Mouse (Mus musculus) forebrain, postnatal 0 days (tissue): ENCODE results near the gene Ubb. TPM values are rescaled to one million over a fixed set of nuclear protein-coding genes. Genes with fewer than 3 reads are reported as not detected.

ENCODE experiments used
- ATAC-seq: fragments of 200-750 bp; cut with Nextera tagmentation; 2 replicates; pipeline ENCODE4 v1.8.0; 2017; ENCODE audit warnings: mild to moderate bottlenecking, moderate library complexity
- DNase-seq: peaks from one replicate; pipeline ENCODE4 v3.0.0-alpha.2; 2015
- H3K27ac ChIP-seq: fragments of 300-500 bp; sonication (generic); 2 replicates; pipeline ENCODE4 v1.5.1; 2014; ENCODE audit warnings: low read depth, mild to moderate bottlenecking, antibody characterized with exemption, low read length, moderate library complexity, mixed read lengths
- H3K27me3 ChIP-seq: fragments of 300-500 bp; sonication (generic); 2 replicates; pipeline ENCODE4 v1.6.1; 2014; ENCODE audit warnings: mild to moderate bottlenecking, low read length, mixed read lengths; ENCODE audit not compliant: insufficient read depth
- H3K36me3 ChIP-seq: fragments of 300-500 bp; sonication (generic); 2 replicates; pipeline ENCODE4 v1.6.1; 2014; ENCODE audit warnings: mild to moderate bottlenecking, moderate library complexity; ENCODE audit not compliant: insufficient read depth
- H3K4me1 ChIP-seq: fragments of 300-500 bp; sonication (generic); 2 replicates; pipeline ENCODE4 v1.6.1; 2014; ENCODE audit warnings: antibody characterized with exemption; ENCODE audit not compliant: insufficient read depth
- H3K4me2 ChIP-seq: fragments of 300-500 bp; sonication (generic); 2 replicates; pipeline ENCODE4 v1.6.1; 2014; ENCODE audit warnings: low read depth, mild to moderate bottlenecking, moderate library complexity
- H3K4me3 ChIP-seq: fragments of 300-500 bp; sonication (generic); 2 replicates; pipeline ENCODE4 v1.5.1; 2014; ENCODE audit warnings: low read depth, low read length, mixed read lengths
- H3K9ac ChIP-seq: fragments of 300-500 bp; sonication (generic); 2 replicates; pipeline ENCODE4 v1.6.1; 2014; ENCODE audit warnings: mild to moderate bottlenecking
- H3K9me3 ChIP-seq: fragments of 300-500 bp; sonication (generic); 2 replicates; pipeline ENCODE4 v1.6.1; 2016; ENCODE audit warnings: low read length
- CTCF ChIP-seq: sonication (generic); IDR thresholded peaks from 2 replicates; pipeline ENCODE4 v1.5.1; 2016; ENCODE audit warnings: antibody characterized with exemption, control low read depth, low read depth
- whole genome bisulfite sequencing: fragments of 180-500 bp; shearing (Covaris S2); extraction: QIAGEN DNeasy Blood & Tissue Kit; methylation state at CpG from one replicate; pipeline ENCODE4 v1.1.7; 2014; 5-methylcytosine and 5-hydroxymethylcytosine counted together
- polyA plus RNA-seq: library from polyadenylated mRNA; unstranded; fragments of >200 nt; fragmentation: Nextera tagmentation; extraction: Ambion mirVana; gene quantifications from 2 replicates; pipeline ENCODE4 v1.2.1, GENCODE M21; 2015
- total RNA-seq: library from RNA; depleted of rRNA; stranded (reverse); fragments of >200 nt; gene quantifications from 2 replicates; pipeline ENCODE4 v1.2.3, GENCODE M21; 2014

The Ubb gene
- total and polyA plus RNA-seq, 2 experiments from 2014 or later: 1,190 to 4,663 TPM

GRCm38 (mm10) chr11:62583031-62583430 is 32.1 kb downstream of the Ubb start:
- H3K27me3 ChIP-seq: no peaks in the 10 kb centered on the region
- WGBS: 50% methylated on average over 6 of the region's 6 CpGs

GRCm38 (mm10) chr11:62584671-62585206 is 33.8 kb downstream of the Ubb start:
- WGBS: 86% methylated on average over 9 of the region's 9 CpGs
- ATAC-seq (no peak), DNase-seq (no peak)
- Histone ChIP-seq H3K27ac (no peak overlapping the region), H3K4me3 (no peak overlapping the region), H3K36me3 (peaks cover 18% of the 10 kb centered on the region; the same call in 1 of the 2 replicates), H3K27me3 (no peaks in the 10 kb centered on the region), H3K4me1 (no peaks in the 10 kb centered on the region), H3K9ac (no peak overlapping the region), H3K9me3 (no peaks in the 10 kb centered on the region), H3K4me2 (no peak overlapping the region)
- TF ChIP-seq CTCF: no peak

More at GRCm38 (mm10) chr11:62583031-62583430, 32.1 kb downstream of the Ubb start:
- DNase-seq: no peak
- Histone ChIP-seq H3K4me3 (no peak overlapping the region), H3K27ac (no peak overlapping the region), H3K4me1 (no peaks in the 10 kb centered on the region), H3K4me2 (no peak overlapping the region), H3K9me3 (no peaks in the 10 kb centered on the region), H3K36me3 (peaks cover 15% of the 10 kb centered on the region; the same call in 1 of the 2 replicates), H3K9ac (no peak overlapping the region)
- ATAC-seq: no peak
- TF ChIP-seq CTCF: no peak

- 84% methylated on average over 5 of the region's 5 CpGs for WGBS
- H3K27ac ChIP-seq: no peak overlapping the region
- H3K27me3 ChIP-seq: no peaks in the 10 kb centered on the region
- ATAC-seq (no peak), DNase-seq (no peak)
- H3K4me1 ChIP-seq: no peaks in the 10 kb centered on the region
- no peak overlapping the region for H3K9ac ChIP-seq
- no peak overlapping the region for H3K4me3 ChIP-seq
- no peak overlapping the region for H3K4me2 ChIP-seq
- no peak for TF ChIP-seq CTCF
- H3K9me3 ChIP-seq: no peaks in the 10 kb centered on the region
- H3K36me3 ChIP-seq: peaks cover 24% of the 10 kb centered on the region
These were observed 36.1 kb downstream of the Ubb start for GRCm38 (mm10) chr11:62587034-62587433.

- H3K4me3 ChIP-seq: no peak overlapping the region
- DNase-seq: no peak
- TF ChIP-seq CTCF: no peak
- no peak overlapping the region for H3K9ac ChIP-seq
- no peak overlapping the region for H3K27ac ChIP-seq
- no peak overlapping the region for H3K4me2 ChIP-seq
- no peaks in the 10 kb centered on the region for H3K4me1 ChIP-seq
- no peaks in the 10 kb centered on the region for H3K27me3 ChIP-seq
- WGBS: 76% methylated on average over 10 of the region's 10 CpGs
- no peaks in the 10 kb centered on the region for H3K9me3 ChIP-seq
- no peak for ATAC-seq
- H3K36me3 ChIP-seq: peaks cover 18% of the 10 kb centered on the region
These were observed 38.4 kb downstream of the Ubb start for GRCm38 (mm10) chr11:62589391-62589790.

GRCm38 (mm10) chr11:62591026-62591425 is 40.1 kb downstream of the Ubb start:
- no peaks in the 10 kb centered on the region for H3K27me3 ChIP-seq
- no peak for DNase-seq
- no peak overlapping the region for H3K9ac ChIP-seq
- H3K4me2 ChIP-seq: no peak overlapping the region
- peaks cover 23% of the 10 kb centered on the region for H3K36me3 ChIP-seq
- TF ChIP-seq CTCF: no peak
- H3K27ac ChIP-seq: no peak overlapping the region
- no peaks in the 10 kb centered on the region for H3K4me1 ChIP-seq
- ATAC-seq: no peak
- 68% methylated on average over 2 of the region's 2 CpGs for WGBS
- H3K4me3 ChIP-seq: no peak overlapping the region
- no peaks in the 10 kb centered on the region for H3K9me3 ChIP-seq

- WGBS: 68% methylated on average over 8 of the region's 8 CpGs
- TF ChIP-seq CTCF: no peak
- peaks cover 25% of the 10 kb centered on the region for H3K36me3 ChIP-seq
- no peak overlapping the region for H3K27ac ChIP-seq
- no peak overlapping the region for H3K4me2 ChIP-seq
- H3K9me3 ChIP-seq: no peaks in the 10 kb centered on the region
- DNase-seq (no peak), ATAC-seq (no peak)
- no peak overlapping the region for H3K9ac ChIP-seq
- H3K4me3 ChIP-seq: no peak overlapping the region
- no peaks in the 10 kb centered on the region for H3K27me3 ChIP-seq
- no peaks in the 10 kb centered on the region for H3K4me1 ChIP-seq
These were observed 41.1 kb downstream of the Ubb start for GRCm38 (mm10) chr11:62591904-62592575.

GRCm38 (mm10) chr11:62598571-62598970 is 47.6 kb downstream of the Ubb start:
- TF ChIP-seq CTCF: no peak
- DNase-seq: no peak
- Histone ChIP-seq H3K9ac (no peak overlapping the region), H3K27ac (no peak overlapping the region), H3K4me1 (peaks cover 5% of the 10 kb centered on the region), H3K27me3 (no peaks in the 10 kb centered on the region), H3K4me3 (no peak overlapping the region), H3K36me3 (peaks cover 18% of the 10 kb centered on the region), H3K4me2 (no peak overlapping the region), H3K9me3 (no peaks in the 10 kb centered on the region)
- WGBS: 86% methylated on average over 4 of the region's 4 CpGs
- no peak for ATAC-seq
